Mouse (Mus musculus): ENCODE data around the gene Gm10188.

- TF ChIP-seq CTCF (IDR thresholded peaks at IDR 0.05; ENCODE audit: extremely low read depth, insufficient read depth, low read length) (no peak), POLR2A (IDR thresholded peaks at IDR 0.05; ENCODE audit: extremely low read depth, insufficient read depth, low read length) (no peak)
These were observed 2.1 kb upstream of the Gm10188 start for GRCm38 (mm10) chr1:132231470-132232274.
